Mouse (Mus musculus) CD4-positive, CD25-positive, alpha-beta regulatory T cell, adult 9 weeks (primary cell): ENCODE results near the gene Cmas. TPM values are rescaled to one million over a fixed set of nuclear protein-coding genes. Genes with fewer than 3 reads are reported as not detected.

ENCODE experiments used
- polyA plus RNA-seq: library from polyadenylated mRNA; unstranded; fragments of 100-300 nt; shearing (Covaris generic); gene quantifications from one replicate; pipeline ENCODE4 v1.2.1, GENCODE M21; 2017

Gene Cmas
- 8.0 TPM for polyA plus RNA-seq

DNA sequence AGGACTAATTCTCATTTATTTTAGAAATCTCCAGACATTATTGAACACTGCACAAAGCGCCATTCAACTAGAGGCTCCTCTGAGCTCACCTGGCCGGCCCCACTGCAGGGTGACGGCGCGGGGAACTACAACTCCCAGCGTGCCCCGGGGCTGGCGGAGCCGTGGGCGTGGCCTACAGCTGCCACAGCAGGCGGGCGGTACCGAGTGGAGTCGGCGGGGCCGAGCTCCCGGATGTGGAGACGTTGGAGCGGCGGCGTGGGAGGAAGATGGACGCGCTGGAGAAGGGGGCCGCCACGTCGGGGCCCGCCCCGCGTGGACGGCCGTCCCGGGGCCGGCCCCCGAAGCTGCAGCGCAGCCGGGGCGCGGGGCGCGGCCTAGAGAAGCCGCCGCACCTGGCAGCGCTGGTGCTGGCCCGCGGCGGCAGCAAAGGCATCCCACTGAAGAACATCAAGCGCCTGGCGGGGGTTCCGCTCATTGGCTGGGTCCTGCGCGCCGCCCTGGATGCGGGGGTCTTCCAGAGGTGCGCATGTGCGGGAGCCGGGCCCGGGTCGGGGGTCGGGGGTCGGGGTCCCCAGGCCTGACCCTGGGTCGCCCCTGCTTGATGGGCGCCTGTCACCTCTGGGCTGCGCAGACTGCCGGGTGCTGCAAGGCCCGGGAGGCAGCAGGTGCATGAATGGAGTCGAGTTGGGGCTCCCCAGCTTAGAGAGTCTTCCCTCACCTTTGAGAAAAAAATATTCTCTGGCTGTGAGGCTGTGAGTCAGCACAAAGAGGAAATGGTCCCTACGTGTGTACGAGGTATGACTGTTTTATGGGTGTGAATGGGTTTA, at the start of gene Cmas:
Gene Cmas (plus strand): TSS at position 180 of the 827 bp plus-strand sequence.

DNA sequence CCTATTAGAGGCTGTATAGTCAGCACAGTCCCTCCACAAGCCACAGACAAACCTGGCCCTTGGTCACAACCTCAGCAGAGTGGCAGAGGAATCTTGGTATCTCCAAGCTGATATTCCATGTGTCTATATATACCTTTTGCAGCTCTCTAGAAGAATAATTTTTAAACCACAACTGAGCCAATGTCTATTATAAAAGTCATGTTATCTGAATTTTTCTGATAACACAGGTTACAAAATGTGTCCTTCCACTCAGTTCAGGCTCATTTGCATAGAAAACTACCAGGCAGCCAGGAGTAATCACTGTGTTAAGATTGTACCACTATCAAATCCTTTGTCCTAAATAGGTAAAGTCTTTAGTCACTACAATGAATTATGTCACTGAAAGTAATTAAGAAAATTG, 47.9 kb downstream of the Cmas start, which contains the start of gene Sult6b2:
Gene Sult6b2 (minus strand): TSS at position 101 of the 400 bp plus-strand sequence.

Other genes with a start within 250 kb of the Cmas start
- 158 TPM for gene Ldhb, start 248.7 kb upstream of the Cmas start, polyA plus RNA-seq
- gene Kcnj8, start 185.1 kb upstream of the Cmas start, polyA plus RNA-seq: 0.12 TPM
- gene Abcc9, start 54.4 kb upstream of the Cmas start, polyA plus RNA-seq: not detected
- gene Sult6b2, start 47.8 kb downstream of the Cmas start, polyA plus RNA-seq: not detected
- gene St8sia1, start 207.8 kb downstream of the Cmas start, polyA plus RNA-seq: 15.1 TPM